Mouse (Mus musculus): Measurements from ENCODE around the gene Usp33. TPM values are rescaled to one million over a fixed set of nuclear protein-coding genes. Genes with fewer than 3 reads are reported as not detected.

Gene Usp33
- polyA plus RNA-seq, 1 experiment from 2014 or later, result 65.6 TPM

- H3K9ac ChIP-seq (ENCODE audit: low read length), result peak overlapping the region; percentile 94
- H3K27ac ChIP-seq (ENCODE audit: low read depth, low read length), result peak overlapping the region; percentile 98
- H3K4me1 ChIP-seq (ENCODE audit: control insufficient read depth, insufficient read depth, low read length), result peaks cover 12% of the 10 kb centered on the region
- H3K36me3 ChIP-seq (ENCODE audit: control insufficient read depth, insufficient read depth, low read length), result no peaks in the 10 kb centered on the region; the same call in 1 of the 2 replicates
- peak; percentile 100 for DNase-seq (ENCODE audit: low spot score, missing footprints)
- no peaks in the 10 kb centered on the region for H3K27me3 ChIP-seq (ENCODE audit: control insufficient read depth, insufficient read depth, low read length)
- ATAC-seq (ENCODE audit: low FRiP score), result peak; percentile 91
- H3K9me3 ChIP-seq (ENCODE audit: control insufficient read depth, low read length), result no peaks in the 10 kb centered on the region
- peak overlapping the region; percentile 79 for H3K4me2 ChIP-seq
- WGBS, result under 1% methylated on average over 58 of the region's 102 CpGs
- peak overlapping the region; percentile 85 for H3K4me3 ChIP-seq (ENCODE audit: low read depth, low read length)
Measured at GRCm38 (mm10) chr3:152396278-152396987, 50.2 kb downstream of the Usp33 start.

- H3K27me3 ChIP-seq (ENCODE audit: control insufficient read depth, insufficient read depth, low read length), result no peaks in the 10 kb centered on the region
- WGBS, result 2% methylated on average over 10 of the region's 10 CpGs
- H3K4me2 ChIP-seq, result peak overlapping the region; percentile 79
- H3K27ac ChIP-seq (ENCODE audit: low read depth, low read length), result peak overlapping the region; percentile 98
- H3K36me3 ChIP-seq (ENCODE audit: control insufficient read depth, insufficient read depth, low read length), result no peaks in the 10 kb centered on the region
- H3K9me3 ChIP-seq (ENCODE audit: control insufficient read depth, low read length), result no peaks in the 10 kb centered on the region
- peak overlapping the region; percentile 85 for H3K4me3 ChIP-seq (ENCODE audit: low read depth, low read length)
- DNase-seq (ENCODE audit: low spot score, missing footprints), result peak; percentile 89
- H3K9ac ChIP-seq (ENCODE audit: low read length), result peak overlapping the region; percentile 94
- peaks cover 12% of the 10 kb centered on the region for H3K4me1 ChIP-seq (ENCODE audit: control insufficient read depth, insufficient read depth, low read length)
- ATAC-seq (ENCODE audit: low FRiP score), result no peak
Measured at GRCm38 (mm10) chr3:152396988-152397314, 50.7 kb downstream of the Usp33 start.

DNA sequence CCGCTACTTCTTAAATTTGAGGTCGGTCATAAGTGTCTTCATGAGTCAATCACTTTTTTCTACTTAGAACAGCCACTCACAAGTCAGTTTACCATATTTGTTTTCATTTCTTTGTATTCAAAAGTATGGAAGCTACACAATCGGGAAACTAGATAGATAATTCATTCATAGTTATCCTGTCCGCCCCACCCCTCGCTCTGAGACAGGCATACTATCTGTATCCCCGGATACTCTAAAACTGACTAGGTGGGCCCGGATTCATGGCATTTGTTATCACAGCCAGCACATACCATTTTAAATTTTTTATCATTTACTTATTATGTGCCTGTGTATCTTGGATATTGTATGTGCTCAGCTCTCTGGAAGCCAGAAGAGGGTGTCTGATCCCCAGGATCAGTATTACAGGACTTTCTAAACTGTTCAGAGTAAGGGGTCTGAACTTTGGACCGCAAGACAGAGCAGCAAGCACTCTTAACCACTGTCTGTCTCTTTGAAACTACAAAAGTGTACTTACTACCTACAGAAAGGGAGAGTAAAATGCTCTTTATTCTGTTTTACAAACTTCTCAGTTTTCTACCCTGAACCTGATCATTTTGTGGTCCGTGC, 51.2 kb downstream of the Usp33 start:
- WGBS, result 67% methylated on average over 9 of the region's 9 CpGs
- H3K36me3 ChIP-seq (ENCODE audit: control insufficient read depth, insufficient read depth, low read length), result no peaks in the 10 kb centered on the region
- peak overlapping the region; percentile 79 for H3K4me2 ChIP-seq
- DNase-seq (ENCODE audit: low spot score, missing footprints) (no peak), ATAC-seq (ENCODE audit: low FRiP score) (no peak)
- peak overlapping the region; percentile 94 for H3K9ac ChIP-seq (ENCODE audit: low read length)
- no peak overlapping the region for H3K27ac ChIP-seq (ENCODE audit: low read depth, low read length)
- peak overlapping the region; percentile 85 for H3K4me3 ChIP-seq (ENCODE audit: low read depth, low read length)
- H3K27me3 ChIP-seq (ENCODE audit: control insufficient read depth, insufficient read depth, low read length), result no peaks in the 10 kb centered on the region
- H3K9me3 ChIP-seq (ENCODE audit: control insufficient read depth, low read length), result no peaks in the 10 kb centered on the region
- H3K4me1 ChIP-seq (ENCODE audit: control insufficient read depth, insufficient read depth, low read length), result peaks cover 12% of the 10 kb centered on the region

- WGBS, result 90% methylated on average over 5 of the region's 5 CpGs
- H3K4me1 ChIP-seq (ENCODE audit: control insufficient read depth, insufficient read depth, low read length), result peaks cover 5% of the 10 kb centered on the region; the same call in 1 of the 2 replicates
Measured at GRCm38 (mm10) chr3:152400441-152400840, 54.2 kb downstream of the Usp33 start.

DNA sequence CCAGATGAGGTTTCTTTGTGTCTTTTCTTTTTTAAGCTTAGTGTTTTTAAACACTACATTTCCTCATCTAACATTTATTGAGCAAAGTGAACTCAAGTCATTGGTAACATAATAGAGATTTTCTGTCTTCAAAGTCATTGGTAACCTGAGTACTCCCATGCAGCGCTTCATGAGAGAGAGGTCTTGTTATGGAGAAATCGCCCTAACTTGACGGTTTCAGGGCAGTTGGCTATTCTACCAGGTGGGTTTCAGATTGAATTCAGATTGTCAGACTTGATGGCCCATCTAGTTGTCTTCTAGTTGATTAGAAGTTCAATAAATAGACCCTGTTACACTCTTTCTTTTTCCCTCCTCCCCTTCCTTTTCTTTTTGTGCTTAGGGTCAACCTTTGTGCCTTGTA, 54.6 kb downstream of the Usp33 start:
- DNase-seq (ENCODE audit: low spot score, missing footprints), result no peak
- Histone ChIP-seq H3K9me3 (ENCODE audit: control insufficient read depth, low read length) (no peaks in the 10 kb centered on the region), H3K4me2 (no peak overlapping the region), H3K4me1 (ENCODE audit: control insufficient read depth, insufficient read depth, low read length) (peaks cover 5% of the 10 kb centered on the region; the same call in 1 of the 2 replicates), H3K27ac (ENCODE audit: low read depth, low read length) (no peak overlapping the region), H3K4me3 (ENCODE audit: low read depth, low read length) (no peak overlapping the region), H3K9ac (ENCODE audit: low read length) (no peak overlapping the region), H3K36me3 (ENCODE audit: control insufficient read depth, insufficient read depth, low read length) (no peaks in the 10 kb centered on the region), H3K27me3 (ENCODE audit: control insufficient read depth, insufficient read depth, low read length) (no peaks in the 10 kb centered on the region)
- 83% methylated on average over 3 of the region's 3 CpGs for WGBS
- ATAC-seq (ENCODE audit: low FRiP score), result no peak

More at GRCm38 (mm10) chr3:152400441-152400840, 54.2 kb downstream of the Usp33 start:
- no peak for ATAC-seq (ENCODE audit: low FRiP score)
- H3K9me3 ChIP-seq (ENCODE audit: control insufficient read depth, low read length), result no peaks in the 10 kb centered on the region
- no peak overlapping the region for H3K4me3 ChIP-seq (ENCODE audit: low read depth, low read length)
- no peak for DNase-seq (ENCODE audit: low spot score, missing footprints)
- H3K4me2 ChIP-seq, result no peak overlapping the region
- no peak overlapping the region for H3K27ac ChIP-seq (ENCODE audit: low read depth, low read length)
- H3K36me3 ChIP-seq (ENCODE audit: control insufficient read depth, insufficient read depth, low read length), result no peaks in the 10 kb centered on the region
- no peak overlapping the region for H3K9ac ChIP-seq (ENCODE audit: low read length)
- H3K27me3 ChIP-seq (ENCODE audit: control insufficient read depth, insufficient read depth, low read length), result no peaks in the 10 kb centered on the region

DNA sequence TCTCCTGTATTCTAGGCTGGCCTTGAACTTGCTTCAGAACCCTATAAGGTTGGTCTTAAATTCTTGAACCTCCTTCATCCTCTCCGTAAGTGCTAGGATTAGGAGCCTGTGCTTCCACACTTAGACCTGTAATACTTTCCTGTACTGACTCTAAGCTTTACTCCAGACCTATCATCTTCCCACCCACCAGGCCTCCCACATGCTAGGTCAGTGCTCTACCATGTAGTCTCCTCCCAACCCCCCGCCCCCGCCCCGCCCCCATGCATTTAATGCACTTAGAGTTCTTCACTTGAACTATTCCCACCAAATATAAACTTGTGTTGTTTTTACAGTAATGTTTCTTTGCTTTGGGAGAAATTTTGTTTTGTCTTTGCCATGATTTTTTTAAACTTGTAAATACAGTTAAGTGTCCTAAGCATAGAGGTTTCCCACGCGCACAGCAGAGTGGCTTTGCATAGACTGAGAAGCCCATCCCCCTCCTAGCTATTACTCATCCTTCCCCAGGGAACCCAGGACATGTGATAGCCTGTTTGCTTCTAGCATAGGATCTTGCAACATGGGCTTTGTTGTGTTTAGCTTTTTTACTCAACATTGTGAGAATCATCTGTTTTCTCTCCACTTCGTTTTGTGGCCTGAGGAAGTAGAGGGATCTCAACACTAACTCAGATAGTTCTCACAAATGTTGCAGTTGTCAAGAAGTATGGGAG, 55.8 kb downstream of the Usp33 start:
- DNase-seq (ENCODE audit: low spot score, missing footprints), result no peak
- H3K4me1 ChIP-seq (ENCODE audit: control insufficient read depth, insufficient read depth, low read length), result peaks cover 5% of the 10 kb centered on the region; the same call in 1 of the 2 replicates
- no peak overlapping the region for H3K9ac ChIP-seq (ENCODE audit: low read length)
- H3K9me3 ChIP-seq (ENCODE audit: control insufficient read depth, low read length), result no peaks in the 10 kb centered on the region
- no peak overlapping the region for H3K4me2 ChIP-seq
- no peaks in the 10 kb centered on the region for H3K27me3 ChIP-seq (ENCODE audit: control insufficient read depth, insufficient read depth, low read length)
- H3K4me3 ChIP-seq (ENCODE audit: low read depth, low read length), result no peak overlapping the region
- ATAC-seq (ENCODE audit: low FRiP score), result no peak
- H3K27ac ChIP-seq (ENCODE audit: low read depth, low read length), result no peak overlapping the region
- H3K36me3 ChIP-seq (ENCODE audit: control insufficient read depth, insufficient read depth, low read length), result no peaks in the 10 kb centered on the region
- 81% methylated on average over 7 of the region's 7 CpGs for WGBS

GRCm38 (mm10) chr3:152402671-152403066, 56.4 kb downstream of the Usp33 start:
- Histone ChIP-seq H3K27ac (ENCODE audit: low read depth, low read length) (no peak overlapping the region), H3K9me3 (ENCODE audit: control insufficient read depth, low read length) (no peaks in the 10 kb centered on the region), H3K27me3 (ENCODE audit: control insufficient read depth, insufficient read depth, low read length) (no peaks in the 10 kb centered on the region), H3K9ac (ENCODE audit: low read length) (no peak overlapping the region), H3K4me1 (ENCODE audit: control insufficient read depth, insufficient read depth, low read length) (peaks cover under 1% of the 10 kb centered on the region; the same call in 1 of the 2 replicates), H3K4me3 (ENCODE audit: low read depth, low read length) (no peak overlapping the region), H3K4me2 (no peak overlapping the region), H3K36me3 (ENCODE audit: control insufficient read depth, insufficient read depth, low read length) (no peaks in the 10 kb centered on the region)
- ATAC-seq (ENCODE audit: low FRiP score), result no peak
- WGBS, result 94% methylated on average over 3 of the region's 3 CpGs
- no peak for DNase-seq (ENCODE audit: low spot score, missing footprints)

GRCm38 (mm10) chr3:152403827-152404226, 57.5 kb downstream of the Usp33 start:
- DNase-seq (ENCODE audit: low spot score, missing footprints) (no peak), ATAC-seq (ENCODE audit: low FRiP score) (no peak)
- WGBS, result 82% methylated on average over 2 of the region's 2 CpGs
- no peak overlapping the region for H3K4me2 ChIP-seq
- no peaks in the 10 kb centered on the region for H3K36me3 ChIP-seq (ENCODE audit: control insufficient read depth, insufficient read depth, low read length)
- H3K27me3 ChIP-seq (ENCODE audit: control insufficient read depth, insufficient read depth, low read length), result no peaks in the 10 kb centered on the region
- H3K9ac ChIP-seq (ENCODE audit: low read length), result no peak overlapping the region
- H3K4me1 ChIP-seq (ENCODE audit: control insufficient read depth, insufficient read depth, low read length), result no peaks in the 10 kb centered on the region
- H3K9me3 ChIP-seq (ENCODE audit: control insufficient read depth, low read length), result no peaks in the 10 kb centered on the region
- no peak overlapping the region for H3K27ac ChIP-seq (ENCODE audit: low read depth, low read length)
- no peak overlapping the region for H3K4me3 ChIP-seq (ENCODE audit: low read depth, low read length)

DNA sequence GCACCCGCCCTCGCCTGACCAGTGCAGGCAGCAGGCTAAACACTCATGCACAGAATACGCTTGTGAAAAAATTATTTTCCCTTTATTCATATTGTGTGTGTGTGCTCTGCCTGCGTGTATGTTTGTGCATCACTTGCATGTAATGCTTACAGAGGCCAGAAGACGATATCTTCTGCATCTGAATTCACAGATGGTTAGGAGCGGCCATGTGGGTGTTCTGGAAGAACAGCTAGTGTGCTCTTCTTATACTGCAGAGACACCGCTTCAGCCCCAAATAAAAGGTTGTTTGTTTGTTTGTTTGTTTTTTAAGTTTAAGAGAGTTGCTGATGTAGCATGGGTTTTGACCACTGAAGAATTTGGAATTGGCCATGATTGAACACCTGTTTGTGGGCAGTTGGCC, 59.1 kb downstream of the Usp33 start:
- Histone ChIP-seq H3K4me3 (ENCODE audit: low read depth, low read length) (no peak overlapping the region), H3K9ac (ENCODE audit: low read length) (no peak overlapping the region), H3K4me1 (ENCODE audit: control insufficient read depth, insufficient read depth, low read length) (no peaks in the 10 kb centered on the region), H3K4me2 (no peak overlapping the region), H3K9me3 (ENCODE audit: control insufficient read depth, low read length) (no peaks in the 10 kb centered on the region), H3K36me3 (ENCODE audit: control insufficient read depth, insufficient read depth, low read length) (no peaks in the 10 kb centered on the region), H3K27me3 (ENCODE audit: control insufficient read depth, insufficient read depth, low read length) (no peaks in the 10 kb centered on the region), H3K27ac (ENCODE audit: low read depth, low read length) (no peak overlapping the region)
- no peak for ATAC-seq (ENCODE audit: low FRiP score)
- DNase-seq (ENCODE audit: low spot score, missing footprints), result no peak
- 96% methylated on average over 7 of the region's 7 CpGs for WGBS
